Mouse (Mus musculus): ENCODE measurements around the gene Uqcr11.

DNA sequence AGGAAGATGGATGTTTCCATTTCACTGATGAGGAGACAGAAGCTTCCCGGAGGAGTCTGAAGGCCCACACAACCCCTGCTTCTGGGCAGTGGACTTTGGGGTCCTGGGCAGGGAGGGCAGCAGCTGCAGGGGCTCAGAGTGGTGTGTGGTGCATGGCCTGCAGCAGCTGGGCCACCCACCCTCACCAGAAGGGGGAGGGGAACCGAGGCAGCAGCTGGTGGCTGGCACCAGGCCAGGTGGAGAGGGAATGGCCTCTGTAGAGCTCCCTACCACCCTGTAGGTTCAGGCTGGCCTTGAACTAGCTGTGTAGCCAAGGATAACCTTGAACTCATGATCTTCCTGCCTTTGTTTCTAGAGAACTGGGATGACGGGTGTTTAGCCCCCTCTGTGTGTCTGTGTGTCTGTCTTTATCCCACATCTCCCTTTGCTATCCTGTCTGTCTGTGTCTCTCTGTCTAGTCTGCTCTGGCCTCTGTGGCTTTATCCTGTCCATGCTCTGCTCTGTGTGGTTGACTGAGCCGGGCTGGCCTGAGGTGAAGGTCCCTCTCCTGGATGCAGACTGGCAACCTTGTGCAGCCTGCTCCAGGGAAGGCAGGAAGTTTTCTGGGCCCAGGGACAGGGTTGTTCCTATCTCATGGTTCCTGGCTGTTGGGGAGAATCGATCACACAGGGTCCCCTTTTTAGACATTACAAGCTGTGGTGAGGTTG, 37.9 kb upstream of the Uqcr11 start:
- TF ChIP-seq CTCF (conservative IDR thresholded peaks at IDR 0.05; ENCODE audit: low read length) (no peak), NANOG (IDR thresholded peaks at IDR 0.05; ENCODE audit: borderline replicate concordance, low read length) (no peak), POU5F1 (IDR thresholded peaks at IDR 0.05; ENCODE audit: borderline replicate concordance, low read length) (no peak)

All from E14TG2a.4 (cell line).